Mouse (Mus musculus) heart, postnatal 0 days (tissue): ENCODE measurements at regions not wholly inside any gene's neighbourhood (a gene's known extent, or its start where the extent isn't known, plus 50 kb on each side); places are given as distances from the start of the nearest gene placed in this dataset.

Experiments
- ATAC-seq: fragments of 200-750 bp; cut with Nextera tagmentation; 2 replicates; pipeline ENCODE4 v1.8.0; 2017; ENCODE audit warnings: low read depth, moderate number of reproducible peaks, moderate library complexity; ENCODE audit not compliant: insufficient read depth
- DNase-seq: peaks from one replicate; pipeline ENCODE4 v3.0.0-alpha.2; 2016; ENCODE audit warnings: low spot score
- H3K27ac ChIP-seq: fragments of 300-500 bp; sonication (generic); 2 replicates; pipeline ENCODE4 v1.5.1; 2014; ENCODE audit warnings: low read depth, mild to moderate bottlenecking
- H3K27me3 ChIP-seq: fragments of 300-500 bp; sonication (generic); 2 replicates; pipeline ENCODE4 v1.6.1; 2014; ENCODE audit warnings: low read length, mixed read lengths; ENCODE audit not compliant: control insufficient read depth, insufficient read depth
- H3K36me3 ChIP-seq: fragments of 300-500 bp; sonication (generic); replicated peaks from 2 replicates; pipeline ENCODE4 v1.6.1; 2014; ENCODE audit warnings: low read length, mixed read lengths; ENCODE audit not compliant: control insufficient read depth, insufficient read depth
- H3K4me1 ChIP-seq: fragments of 300-500 bp; sonication (generic); 2 replicates; pipeline ENCODE4 v1.6.1; 2014; ENCODE audit warnings: antibody characterized with exemption; ENCODE audit not compliant: control insufficient read depth, insufficient read depth
- H3K4me2 ChIP-seq: fragments of 300-500 bp; sonication (generic); 2 replicates; pipeline ENCODE4 v1.6.1; 2014; ENCODE audit warnings: low read depth, mild to moderate bottlenecking, low read length, moderate library complexity
- H3K4me3 ChIP-seq: fragments of 300-500 bp; sonication (generic); 2 replicates; pipeline ENCODE4 v1.5.1; 2014; ENCODE audit warnings: low read depth, low read length
- H3K9ac ChIP-seq: fragments of 300-500 bp; sonication (generic); replicated peaks from 2 replicates; pipeline ENCODE4 v1.6.1; 2014; ENCODE audit warnings: low read depth, low read length, mixed read lengths
- H3K9me3 ChIP-seq: fragments of 300-500 bp; sonication (generic); replicated peaks from 2 replicates; pipeline ENCODE4 v1.6.1; 2016; ENCODE audit warnings: low read length; ENCODE audit not compliant: control insufficient read depth
- CTCF ChIP-seq: IDR thresholded peaks from 2 replicates; pipeline ENCODE4 v1.5.1; 2016; ENCODE audit warnings: antibody characterized with exemption, control low read depth, low read depth
- EP300 ChIP-seq: IDR thresholded peaks from 2 replicates; pipeline ENCODE4 v1.6.1; 2016; ENCODE audit warnings: antibody characterized with exemption, low read depth
- WGBS: fragments of 180-500 bp; shearing (Covaris S2); extraction: QIAGEN DNeasy Blood & Tissue Kit; methylation state at CpG from one replicate; pipeline ENCODE4 v1.1.7; 2014; 5-methylcytosine and 5-hydroxymethylcytosine counted together

GRCm38 (mm10) chr15:10865109-10865508 lies 87.0 kb upstream of the C1qtnf3 start:
- H3K9me3 ChIP-seq, result no peaks in the 10 kb centered on the region
- no peaks in the 10 kb centered on the region for H3K27me3 ChIP-seq
- DNase-seq (no peak), ATAC-seq (no peak)
- no peaks in the 10 kb centered on the region for H3K36me3 ChIP-seq
- H3K27ac ChIP-seq, result no peak overlapping the region
- TF ChIP-seq EP300 (no peak), CTCF (no peak)
- 61% methylated on average over 5 of the region's 5 CpGs for whole genome bisulfite sequencing
- H3K4me3 ChIP-seq, result no peak overlapping the region
- H3K4me1 ChIP-seq, result peaks cover 19% of the 10 kb centered on the region; the same call in 1 of the 2 replicates
- no peak overlapping the region for H3K9ac ChIP-seq
- H3K4me2 ChIP-seq, result no peak overlapping the region

GRCm38 (mm10) chr15:10866794-10867193 lies 85.3 kb upstream of the C1qtnf3 start:
- Histone ChIP-seq H3K9ac (no peak overlapping the region), H3K4me3 (no peak overlapping the region), H3K4me2 (no peak overlapping the region), H3K4me1 (peaks cover 19% of the 10 kb centered on the region; the same call in 1 of the 2 replicates), H3K36me3 (no peaks in the 10 kb centered on the region), H3K27me3 (no peaks in the 10 kb centered on the region), H3K9me3 (no peaks in the 10 kb centered on the region), H3K27ac (no peak overlapping the region)
- WGBS, result 42% methylated on average over 5 of the region's 5 CpGs
- no peak for TF ChIP-seq CTCF
- TF ChIP-seq EP300, result no peak
- DNase-seq (no peak), ATAC-seq (no peak)

- H3K27me3 ChIP-seq, result no peaks in the 10 kb centered on the region
- no peaks in the 10 kb centered on the region for H3K36me3 ChIP-seq
- H3K9me3 ChIP-seq, result no peaks in the 10 kb centered on the region
- WGBS, result 68% methylated on average over 7 of the region's 7 CpGs
- no peak for DNase-seq
- no peak for ATAC-seq
- H3K9ac ChIP-seq, result no peak overlapping the region
- peaks cover 19% of the 10 kb centered on the region; the same call in 1 of the 2 replicates for H3K4me1 ChIP-seq
- TF ChIP-seq EP300, result no peak
- no peak for TF ChIP-seq CTCF
- H3K27ac ChIP-seq, result no peak overlapping the region
- no peak overlapping the region for H3K4me3 ChIP-seq
- no peak overlapping the region for H3K4me2 ChIP-seq
Observed at GRCm38 (mm10) chr15:10868115-10868514, 84.0 kb upstream of the C1qtnf3 start.

GRCm38 (mm10) chr15:10868716-10869585 lies 83.2 kb upstream of the C1qtnf3 start:
- DNase-seq (no peak), ATAC-seq (0 out of 2 replicates have a peak, but pooled peaks have one; percentile 12)

GRCm38 (mm10) chr15:10869879-10870278 lies 82.3 kb upstream of the C1qtnf3 start:
- Histone ChIP-seq H3K4me3 (no peak overlapping the region), H3K4me2 (no peak overlapping the region), H3K4me1 (peaks cover 9% of the 10 kb centered on the region; the same call in 1 of the 2 replicates), H3K27me3 (no peaks in the 10 kb centered on the region), H3K9ac (no peak overlapping the region), H3K27ac (no peak overlapping the region), H3K9me3 (no peaks in the 10 kb centered on the region), H3K36me3 (no peaks in the 10 kb centered on the region)
- ATAC-seq (no peak), DNase-seq (no peak)
- 40% methylated on average over 13 of the region's 13 CpGs for WGBS
- no peak for TF ChIP-seq EP300
- TF ChIP-seq CTCF, result no peak

More at GRCm38 (mm10) chr15:10868716-10869585, 83.2 kb upstream of the C1qtnf3 start:
- H3K4me1 ChIP-seq, result peaks cover 18% of the 10 kb centered on the region; the same call in 1 of the 2 replicates
- H3K4me3 ChIP-seq, result no peak overlapping the region
- no peaks in the 10 kb centered on the region for H3K27me3 ChIP-seq
- TF ChIP-seq EP300 (no peak), CTCF (peak; percentile 41)
- H3K9ac ChIP-seq, result no peak overlapping the region
- H3K4me2 ChIP-seq, result no peak overlapping the region
- no peaks in the 10 kb centered on the region for H3K36me3 ChIP-seq
- H3K27ac ChIP-seq, result no peak overlapping the region
- 43% methylated on average over 14 of the region's 14 CpGs for WGBS
- H3K9me3 ChIP-seq, result no peaks in the 10 kb centered on the region
